Mouse (Mus musculus) hindbrain, embryonic 16.5 days (tissue): Measurements from ENCODE around the gene Cbfa2t2. TPM values are rescaled to one million over a fixed set of nuclear protein-coding genes. Genes with fewer than 3 reads are reported as not detected.

Experiments used
- ATAC-seq: fragments of 200-750 bp; cut with Nextera tagmentation; 2 replicates; pipeline ENCODE4 v1.8.0; 2017; ENCODE audit warnings: moderate TSS enrichment, moderate library complexity
- H3K27ac ChIP-seq: fragments of 300-500 bp; sonication (generic); 2 replicates; pipeline ENCODE4 v1.5.1; 2014; ENCODE audit warnings: low read depth, mild to moderate bottlenecking, control low read depth, low read length, moderate library complexity
- H3K27me3 ChIP-seq: fragments of 300-500 bp; sonication (generic); replicated peaks from 2 replicates; pipeline ENCODE4 v1.6.1; 2014; ENCODE audit warnings: low read length; ENCODE audit not compliant: control insufficient read depth, insufficient read depth
- H3K36me3 ChIP-seq: fragments of 300-500 bp; sonication (generic); 2 replicates; pipeline ENCODE4 v1.6.1; 2014; ENCODE audit warnings: mild to moderate bottlenecking, low read length, moderate library complexity, mixed read lengths; ENCODE audit not compliant: control insufficient read depth, insufficient read depth
- H3K4me1 ChIP-seq: fragments of 300-500 bp; sonication (generic); 2 replicates; pipeline ENCODE4 v1.6.1; 2014; ENCODE audit warnings: low read depth, low read length; ENCODE audit not compliant: control insufficient read depth, insufficient read depth
- H3K4me2 ChIP-seq: fragments of 300-500 bp; sonication (generic); 2 replicates; pipeline ENCODE4 v1.6.1; 2014; ENCODE audit warnings: mild to moderate bottlenecking, low read length, control low read depth, moderate library complexity
- H3K4me3 ChIP-seq: fragments of 300-500 bp; sonication (generic); 2 replicates; pipeline ENCODE4 v1.5.1; 2014; ENCODE audit warnings: mild to moderate bottlenecking, low read length, control low read depth, moderate library complexity
- H3K9ac ChIP-seq: fragments of 300-500 bp; sonication (generic); 2 replicates; pipeline ENCODE4 v1.6.1; 2014; ENCODE audit warnings: low read depth, mild to moderate bottlenecking, control low read depth, low read length, moderate library complexity
- H3K9me3 ChIP-seq: fragments of 300-500 bp; sonication (generic); 2 replicates; pipeline ENCODE4 v1.6.1; 2014; ENCODE audit warnings: mild to moderate bottlenecking, low read length, moderate library complexity; ENCODE audit not compliant: control insufficient read depth
- WGBS: fragments of 180-500 bp; shearing (Covaris S2); extraction: QIAGEN DNeasy Blood & Tissue Kit; methylation state at CpG from one replicate; pipeline ENCODE4 v1.1.7; 2014; 5-methylcytosine and 5-hydroxymethylcytosine counted together
- polyA plus RNA-seq: library from polyadenylated mRNA; unstranded; fragments of >200 nt; fragmentation: Nextera tagmentation; extraction: Ambion mirVana; gene quantifications from 2 replicates; pipeline ENCODE4 v1.2.1, GENCODE M21; 2015

Cbfa2t2 gene
- polyA plus RNA-seq, 1 experiment from 2014 or later: 39.8 TPM

- Histone ChIP-seq H3K4me2 (no peak overlapping the region), H3K4me1 (peaks cover 15% of the 10 kb centered on the region; the same call in 1 of the 2 replicates), H3K9ac (no peak overlapping the region), H3K4me3 (no peak overlapping the region), H3K27ac (0 out of 2 replicates have a peak overlapping the region, but pooled peaks have one; percentile 57), H3K27me3 (no peaks in the 10 kb centered on the region), H3K36me3 (peaks cover 16% of the 10 kb centered on the region), H3K9me3 (no peaks in the 10 kb centered on the region)
- WGBS: 29% methylated on average over 2 of the region's 2 CpGs
- ATAC-seq: 0 out of 2 replicates have a peak, but pooled peaks have one; percentile 22
Measured at GRCm38 (mm10) chr2:154538310-154538709, 102.0 kb downstream of the Cbfa2t2 start.

- H3K27ac ChIP-seq: 0 out of 2 replicates have a peak overlapping the region, but pooled peaks have one; percentile 57
- no peaks in the 10 kb centered on the region for H3K27me3 ChIP-seq
- peaks cover 15% of the 10 kb centered on the region; the same call in 1 of the 2 replicates for H3K4me1 ChIP-seq
- H3K36me3 ChIP-seq: peaks cover 16% of the 10 kb centered on the region
- WGBS: 37% methylated on average over 3 of the region's 3 CpGs
- no peak overlapping the region for H3K4me2 ChIP-seq
- H3K4me3 ChIP-seq: no peak overlapping the region
- no peaks in the 10 kb centered on the region for H3K9me3 ChIP-seq
- no peak for ATAC-seq
- H3K9ac ChIP-seq: no peak overlapping the region
Measured at GRCm38 (mm10) chr2:154538710-154539109, 102.4 kb downstream of the Cbfa2t2 start.

GRCm38 (mm10) chr2:154539720-154540119 lies 103.4 kb downstream of the Cbfa2t2 start:
- H3K9me3 ChIP-seq: no peaks in the 10 kb centered on the region
- H3K9ac ChIP-seq: no peak overlapping the region
- peaks cover 18% of the 10 kb centered on the region; the same call in 1 of the 2 replicates for H3K4me1 ChIP-seq
- peaks cover 13% of the 10 kb centered on the region for H3K36me3 ChIP-seq
- WGBS: 71% methylated on average over 3 of the region's 3 CpGs
- H3K27me3 ChIP-seq: no peaks in the 10 kb centered on the region
- no peak overlapping the region for H3K4me2 ChIP-seq
- ATAC-seq: no peak
- no peak overlapping the region for H3K27ac ChIP-seq
- H3K4me3 ChIP-seq: no peak overlapping the region

GRCm38 (mm10) chr2:154541630-154542029 lies 105.3 kb downstream of the Cbfa2t2 start:
- Histone ChIP-seq H3K4me1 (peaks cover 18% of the 10 kb centered on the region; the same call in 1 of the 2 replicates), H3K27me3 (no peaks in the 10 kb centered on the region), H3K4me2 (no peak overlapping the region), H3K9ac (no peak overlapping the region), H3K36me3 (0 out of 2 replicates have a peak, but pooled peaks cover 4% of the 10 kb centered on the region), H3K9me3 (no peaks in the 10 kb centered on the region), H3K27ac (no peak overlapping the region), H3K4me3 (no peak overlapping the region)
- 88% methylated on average over 2 of the region's 2 CpGs for WGBS
- ATAC-seq: no peak

GRCm38 (mm10) chr2:154543567-154544347 lies 107.5 kb downstream of the Cbfa2t2 start:
- Histone ChIP-seq H3K27ac (peak overlapping the region; percentile 76), H3K4me2 (no peak overlapping the region), H3K9ac (no peak overlapping the region), H3K4me1 (peaks cover 8% of the 10 kb centered on the region; the same call in 1 of the 2 replicates), H3K9me3 (no peaks in the 10 kb centered on the region), H3K36me3 (0 out of 2 replicates have a peak, but pooled peaks cover 2% of the 10 kb centered on the region), H3K4me3 (no peak overlapping the region), H3K27me3 (no peaks in the 10 kb centered on the region)
- peak; percentile 88 for ATAC-seq
- 70% methylated on average over 9 of the region's 9 CpGs for WGBS

- peaks cover 14% of the 10 kb centered on the region for H3K4me1 ChIP-seq
- ATAC-seq: no peak
- whole genome bisulfite sequencing: 90% methylated on average over 10 of the region's 10 CpGs
Measured at GRCm38 (mm10) chr2:154546711-154547110, 110.4 kb downstream of the Cbfa2t2 start, which contains the start of gene 1700003F12Rik. Gene 1700003F12Rik (plus strand): TSS chr2:154547085.

GRCm38 (mm10) chr2:154548688-154549087 lies 112.4 kb downstream of the Cbfa2t2 start:
- Histone ChIP-seq H3K9ac (no peak overlapping the region), H3K27me3 (no peaks in the 10 kb centered on the region; the same call in 1 of the 2 replicates), H3K27ac (no peak overlapping the region), H3K36me3 (0 out of 2 replicates have a peak, but pooled peaks cover 2% of the 10 kb centered on the region), H3K9me3 (no peaks in the 10 kb centered on the region), H3K4me1 (peaks cover 25% of the 10 kb centered on the region), H3K4me2 (peak overlapping the region; percentile 88), H3K4me3 (no peak overlapping the region)
- WGBS: 52% methylated on average over 3 of the region's 3 CpGs
- ATAC-seq: no peak

More at GRCm38 (mm10) chr2:154546711-154547110, 110.4 kb downstream of the Cbfa2t2 start, which contains the start of gene 1700003F12Rik:
- no peak within 1 kb of the TSS for H3K9ac ChIP-seq
- H3K27ac ChIP-seq: no peak within 1 kb of the TSS
- H3K4me2 ChIP-seq: no peak within 1 kb of the TSS
- H3K36me3 ChIP-seq: 0 out of 2 replicates have a peak, but pooled peaks cover 2% of the 10 kb centered on the region
- no peak within 1 kb of the TSS for H3K4me3 ChIP-seq
- no peaks in the 10 kb centered on the region for H3K9me3 ChIP-seq
- no peaks in the 10 kb centered on the region; the same call in 1 of the 2 replicates for H3K27me3 ChIP-seq

GRCm38 (mm10) chr2:154549127-154549885 lies 113.0 kb downstream of the Cbfa2t2 start:
- peak overlapping the region; percentile 88 for H3K4me2 ChIP-seq
- 0 out of 2 replicates have a peak, but pooled peaks cover 2% of the 10 kb centered on the region for H3K36me3 ChIP-seq
- H3K27me3 ChIP-seq: no peaks in the 10 kb centered on the region; the same call in 1 of the 2 replicates
- ATAC-seq: peak; percentile 76
- peaks cover 23% of the 10 kb centered on the region for H3K4me1 ChIP-seq
- no peak overlapping the region for H3K27ac ChIP-seq
- peak overlapping the region; percentile 50 for H3K4me3 ChIP-seq
- WGBS: 4% methylated on average over 39 of the region's 48 CpGs
- H3K9me3 ChIP-seq: no peaks in the 10 kb centered on the region
- H3K9ac ChIP-seq: peak overlapping the region; percentile 75
